Mouse (Mus musculus) kidney, postnatal 25 days (tissue): ENCODE measurements at regions not wholly inside any gene's neighbourhood (a gene's known extent, or its start where the extent isn't known, plus 50 kb on each side); places are given as distances from the start of the nearest gene placed in this dataset.

ENCODE experiments used
- DNase-seq, 2 experiments: peaks; one replicate each; pipeline ENCODE4 v3.0.0; 2021; ENCODE audit warnings: mixed read lengths in 2 of 2

DNA sequence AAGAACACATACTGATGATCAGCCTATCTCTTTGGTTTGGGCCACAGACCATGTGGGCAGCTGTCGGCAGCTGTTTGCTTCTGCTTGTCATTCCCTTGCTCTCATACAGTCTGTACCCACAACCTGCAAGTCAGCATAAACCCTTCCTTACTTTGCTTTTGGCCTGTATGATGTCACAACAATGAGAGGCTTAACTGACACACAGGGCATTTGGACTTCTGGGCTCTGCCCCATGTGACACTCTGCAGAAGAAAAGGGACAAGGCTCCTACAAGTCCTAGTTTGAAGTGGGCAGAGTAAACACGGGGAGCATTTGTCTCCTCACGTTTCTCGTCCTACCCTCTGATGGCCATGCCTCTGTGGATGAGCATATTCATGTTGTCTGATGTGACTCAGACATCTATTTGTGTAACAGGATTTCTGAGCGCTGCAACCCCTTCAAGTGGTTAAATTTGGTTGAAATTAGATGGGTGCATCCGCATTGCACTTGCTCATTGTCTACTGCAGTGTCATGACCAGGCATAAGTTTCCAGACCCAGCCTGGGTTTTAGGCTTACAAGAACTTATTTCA is 87.6 kb upstream of the Cpeb4 start:
- peak in 1 of 2 experiments; percentile 29 for DNase-seq

DNA sequence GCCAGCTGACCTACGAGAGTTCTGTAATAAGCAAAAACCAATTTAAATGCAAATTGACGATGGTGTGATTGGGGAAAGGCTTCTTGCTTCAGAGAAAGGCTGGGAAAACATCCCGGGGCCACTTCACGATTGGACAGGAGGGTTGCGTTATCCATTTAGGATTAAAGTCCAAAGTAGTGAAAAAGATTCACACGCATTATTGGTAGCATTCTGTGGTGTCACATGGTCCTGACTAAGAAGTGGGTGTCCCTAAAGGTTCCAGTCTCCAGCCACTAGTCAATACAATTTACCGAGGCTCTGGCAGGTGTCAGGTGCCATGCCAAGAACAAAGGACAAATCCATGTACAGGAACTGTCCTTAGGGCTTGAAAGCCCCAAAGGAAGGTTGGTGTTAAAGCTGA is 86.9 kb upstream of the Cpeb4 start:
- DNase-seq: no peak

- DNase-seq: peak in 1 of 2 experiments; percentile 4
Measured at GRCm38 (mm10) chr11:31787376-31787775, 84.6 kb upstream of the Cpeb4 start.

- peak in 1 of 2 experiments; percentile 24 for DNase-seq
Measured at GRCm38 (mm10) chr11:31787917-31788703, 83.9 kb upstream of the Cpeb4 start.

- peak in 1 of 2 experiments; percentile 17 for DNase-seq
Measured at GRCm38 (mm10) chr11:31789967-31790366, 82.0 kb upstream of the Cpeb4 start.

DNA sequence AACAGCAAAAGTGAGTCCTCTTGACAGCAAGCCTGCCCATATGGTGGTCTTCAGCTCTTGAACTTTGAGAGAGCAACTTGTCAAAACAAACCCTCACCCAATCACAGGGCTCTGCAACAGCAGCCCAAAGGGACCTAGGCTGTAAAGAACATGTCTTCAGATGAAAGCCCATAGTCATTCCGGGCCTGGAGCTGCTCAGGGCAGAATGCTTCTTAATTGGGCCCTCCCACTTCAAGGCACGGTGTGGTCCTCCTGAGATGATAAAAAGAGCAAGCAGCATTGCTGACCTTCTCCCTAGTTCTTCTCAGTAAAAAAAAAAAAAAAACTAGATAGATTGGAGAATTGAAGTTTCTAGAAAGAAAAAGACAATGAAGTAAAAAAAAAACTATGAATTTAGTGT is 80.7 kb upstream of the Cpeb4 start:
- peak in 1 of 2 experiments; percentile 19 for DNase-seq

- no peak for DNase-seq
Measured at GRCm38 (mm10) chr11:31795084-31795483, 76.9 kb upstream of the Cpeb4 start.

- DNase-seq: peak; percentile 27 to 62
Measured at GRCm38 (mm10) chr11:31796245-31796644, 75.8 kb upstream of the Cpeb4 start.

GRCm38 (mm10) chr11:31801575-31801974 is 70.4 kb upstream of the Cpeb4 start:
- peak; percentile 82 to 90 for DNase-seq

DNA sequence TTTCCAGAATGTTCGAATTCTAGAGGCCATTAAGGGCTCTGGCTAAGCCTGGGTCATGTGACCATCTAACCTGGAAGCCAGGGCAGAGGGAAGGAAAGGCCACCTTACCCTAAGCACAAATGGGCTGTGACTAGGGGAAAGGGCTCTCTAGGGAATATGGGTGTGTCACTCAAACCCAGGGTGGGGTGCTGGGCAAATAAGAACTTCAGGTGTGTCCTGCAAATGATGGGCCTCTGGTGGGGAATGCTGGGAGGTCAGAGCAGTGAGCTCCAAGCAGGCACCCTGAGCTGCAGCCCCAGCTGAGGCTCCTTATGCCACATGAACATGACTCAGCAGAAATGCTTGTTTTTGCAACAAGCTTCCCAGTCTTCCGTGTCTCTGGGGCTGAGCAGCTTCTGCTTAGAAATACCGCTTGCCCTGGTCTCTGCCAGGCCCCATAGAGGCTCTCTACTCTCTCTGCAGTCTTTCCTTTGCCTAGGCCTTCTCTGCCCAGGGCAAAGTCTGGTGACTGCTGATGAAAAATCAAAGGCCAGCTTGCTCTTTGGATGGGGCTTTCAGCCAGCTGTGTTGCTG is 68.6 kb upstream of the Cpeb4 start:
- DNase-seq: peak; percentile 55 to 83

DNA sequence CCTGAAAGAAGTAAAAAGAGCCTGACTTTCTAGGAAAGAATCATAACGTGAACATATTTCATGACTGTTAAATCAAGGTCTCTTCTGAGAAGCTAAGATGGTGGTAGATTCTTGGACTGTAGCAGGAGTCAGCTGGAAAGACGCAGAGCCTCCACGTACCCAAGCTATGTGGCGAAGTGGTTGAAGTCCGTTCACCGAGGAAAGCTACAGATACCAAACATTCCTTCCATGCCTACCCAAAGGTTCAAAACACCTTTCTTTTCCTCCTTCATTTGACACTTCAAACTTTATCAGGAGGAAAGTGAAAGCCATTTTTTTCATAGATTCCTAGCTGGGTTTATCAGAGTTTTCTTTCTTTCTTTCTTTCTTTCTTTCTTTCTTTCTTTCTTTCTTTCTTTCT is 67.5 kb upstream of the Cpeb4 start:
- no peak for DNase-seq

DNA sequence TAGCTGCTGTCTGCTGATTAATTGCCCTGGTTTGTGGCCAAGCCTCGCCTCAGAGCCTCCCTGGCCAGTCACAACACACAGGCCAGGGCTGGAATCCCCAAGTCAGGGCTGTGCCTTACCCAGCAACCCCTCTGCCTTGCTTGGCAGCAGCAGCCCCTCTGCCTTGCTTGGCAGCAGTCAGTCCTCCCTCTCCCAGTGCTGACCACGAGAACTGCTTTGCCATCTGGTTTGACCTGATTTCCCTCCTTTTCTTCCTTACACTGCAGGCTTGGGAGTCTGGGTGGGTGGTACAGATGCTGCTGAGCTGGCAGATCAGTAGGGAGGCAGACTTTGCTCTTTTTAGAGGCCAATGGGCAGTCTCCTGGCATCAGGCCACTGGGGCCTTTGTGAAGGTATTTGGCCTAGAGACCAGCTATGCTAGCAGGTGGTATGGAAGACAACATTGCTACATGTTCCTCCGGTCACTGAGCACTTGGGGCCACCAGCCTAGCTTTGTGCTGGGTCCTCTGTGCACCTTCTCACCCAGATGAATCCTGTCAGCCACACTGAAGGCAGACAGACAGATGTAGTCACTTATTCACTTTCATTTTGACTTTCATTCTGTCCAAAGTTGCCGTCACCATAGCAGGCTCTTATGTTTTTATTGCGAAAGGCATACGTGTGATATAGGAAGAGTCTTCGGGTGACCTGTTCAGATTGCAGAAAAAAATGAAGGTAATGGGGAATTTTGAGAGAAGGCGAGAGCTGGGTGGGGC is 64.4 kb upstream of the Cpeb4 start:
- peak; percentile 94 to 96 for DNase-seq

GRCm38 (mm10) chr11:31808216-31808838 is 63.7 kb upstream of the Cpeb4 start:
- no peak for DNase-seq

DNA sequence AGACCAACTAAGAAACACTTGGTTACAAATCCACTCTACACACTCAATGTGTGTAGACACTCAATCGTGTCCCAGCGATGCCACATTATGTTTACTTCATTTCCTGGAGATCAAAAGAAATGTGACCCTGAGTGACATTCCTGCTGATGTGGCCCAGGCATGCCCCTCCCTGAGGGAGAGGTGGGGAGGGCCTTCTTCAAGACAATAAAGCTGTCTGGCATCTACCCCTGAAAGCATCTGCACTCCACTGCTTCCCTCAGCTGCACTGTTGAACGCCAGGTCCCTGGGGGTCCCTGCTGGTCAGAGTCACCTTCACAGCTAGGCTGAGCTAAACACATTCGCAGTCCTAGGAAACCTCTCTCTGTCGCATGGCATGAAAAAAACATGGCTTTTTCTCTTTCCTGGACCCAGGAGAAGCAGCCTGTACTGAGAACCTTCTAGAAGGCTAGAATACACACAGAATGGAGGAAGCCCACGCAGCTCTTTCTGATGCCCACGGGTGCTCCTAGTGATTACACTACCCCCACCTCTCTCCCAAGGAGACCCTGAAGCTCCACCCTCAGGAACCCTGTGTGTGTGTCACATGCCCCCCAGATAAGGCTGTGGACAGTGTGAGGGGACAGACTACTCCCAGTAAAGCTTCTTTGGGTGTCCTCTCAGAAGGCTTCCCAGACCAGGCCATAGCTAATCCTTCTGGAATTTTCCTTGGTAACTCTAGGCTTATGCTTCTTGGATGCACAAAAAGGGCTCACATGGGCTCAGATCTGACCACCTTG is 61.8 kb upstream of the Cpeb4 start:
- no peak for DNase-seq

- no peak for DNase-seq
Measured at GRCm38 (mm10) chr11:31812215-31812614, 59.8 kb upstream of the Cpeb4 start.

DNA sequence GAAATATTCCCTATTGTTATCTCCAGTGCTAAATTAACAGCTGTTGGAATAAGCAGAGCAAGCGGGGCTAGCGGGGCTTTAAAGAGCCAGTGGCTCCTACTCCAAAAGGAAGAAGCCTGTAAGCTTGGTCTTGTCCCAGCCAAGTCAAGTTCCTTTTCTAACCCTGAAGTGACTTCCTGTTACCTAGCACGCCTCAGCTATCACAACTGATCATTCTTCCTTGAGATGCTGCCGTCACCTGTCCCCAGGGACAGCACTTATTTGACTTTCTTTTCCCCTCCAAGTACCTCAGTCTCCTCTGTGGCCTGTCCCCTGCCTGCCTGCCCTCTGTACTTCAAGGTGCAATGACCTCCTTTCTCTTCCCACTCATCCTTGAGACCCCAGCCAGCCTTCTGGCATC is 57.4 kb upstream of the Cpeb4 start:
- no peak for DNase-seq

- no peak for DNase-seq
Measured at GRCm38 (mm10) chr11:31815855-31816488, 56.0 kb upstream of the Cpeb4 start.

GRCm38 (mm10) chr11:31818032-31818431 is 54.0 kb upstream of the Cpeb4 start:
- peak in 1 of 2 experiments; percentile 73 for DNase-seq

GRCm38 (mm10) chr11:31819964-31820363 is 52.0 kb upstream of the Cpeb4 start:
- DNase-seq: no peak

GRCm38 (mm10) chr11:31821479-31822411 is 50.3 kb upstream of the Cpeb4 start:
- peak; percentile 69 to 90 for DNase-seq
